Mouse (Mus musculus): ENCODE results near the gene Grk2.

Gene Grk2

DNA sequence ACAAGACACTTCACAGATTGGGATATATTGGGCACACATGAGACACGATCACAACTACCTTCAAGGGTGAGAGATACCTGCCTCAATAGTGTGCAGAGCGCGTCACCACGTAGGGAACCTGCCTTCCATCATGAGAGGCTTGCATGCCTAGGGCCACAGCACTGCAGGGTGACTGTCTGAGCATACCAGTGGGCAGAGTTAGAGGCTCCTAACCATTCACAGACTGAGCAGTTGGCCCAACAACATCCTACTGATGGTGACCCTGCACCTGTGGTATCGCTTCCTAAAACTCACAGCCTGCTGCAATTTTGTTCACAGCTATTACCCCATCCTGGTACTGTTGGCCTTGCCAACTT lies 2.4 kb downstream of the Grk2 start:
- DNase-seq (ENCODE audit: low spot score in 2 of 2), result peak; percentile 72 to 78

DNA sequence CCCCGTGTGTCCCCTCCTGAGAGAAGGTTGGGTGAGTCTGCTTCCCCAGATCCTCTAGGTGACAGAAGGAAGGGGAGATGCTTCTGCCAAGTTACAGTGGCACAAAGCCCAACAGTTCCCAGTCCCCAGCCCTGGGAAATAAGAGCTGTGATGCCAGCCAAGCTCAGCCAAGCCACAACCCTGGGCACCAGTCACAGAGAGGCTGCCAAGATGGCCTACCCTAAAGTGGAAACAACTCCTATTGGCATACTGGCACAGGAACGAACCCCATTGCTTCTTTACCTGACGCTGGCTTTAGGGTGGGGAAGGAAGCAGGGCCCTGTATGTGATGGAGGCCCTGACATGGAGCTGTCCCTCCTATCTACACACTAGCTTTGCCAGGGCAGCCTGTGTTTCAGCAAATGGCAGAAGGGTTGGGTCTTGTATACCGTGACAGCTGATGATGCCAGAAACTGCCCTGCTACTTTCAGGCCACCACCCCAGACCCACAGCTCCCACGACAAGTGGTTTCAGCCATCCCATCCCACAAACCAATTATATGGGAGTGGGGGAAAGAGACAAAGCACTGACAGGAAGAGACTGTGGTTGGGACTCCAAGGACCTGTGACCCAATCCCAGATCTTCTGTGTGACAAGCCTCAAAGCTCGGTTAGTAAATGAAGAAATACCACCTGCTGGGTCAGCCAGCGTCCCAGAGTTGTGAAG lies 2.9 kb downstream of the Grk2 start:
- peak in 1 of 2 experiments; percentile 14 for DNase-seq (ENCODE audit: low spot score in 2 of 2)

DNA sequence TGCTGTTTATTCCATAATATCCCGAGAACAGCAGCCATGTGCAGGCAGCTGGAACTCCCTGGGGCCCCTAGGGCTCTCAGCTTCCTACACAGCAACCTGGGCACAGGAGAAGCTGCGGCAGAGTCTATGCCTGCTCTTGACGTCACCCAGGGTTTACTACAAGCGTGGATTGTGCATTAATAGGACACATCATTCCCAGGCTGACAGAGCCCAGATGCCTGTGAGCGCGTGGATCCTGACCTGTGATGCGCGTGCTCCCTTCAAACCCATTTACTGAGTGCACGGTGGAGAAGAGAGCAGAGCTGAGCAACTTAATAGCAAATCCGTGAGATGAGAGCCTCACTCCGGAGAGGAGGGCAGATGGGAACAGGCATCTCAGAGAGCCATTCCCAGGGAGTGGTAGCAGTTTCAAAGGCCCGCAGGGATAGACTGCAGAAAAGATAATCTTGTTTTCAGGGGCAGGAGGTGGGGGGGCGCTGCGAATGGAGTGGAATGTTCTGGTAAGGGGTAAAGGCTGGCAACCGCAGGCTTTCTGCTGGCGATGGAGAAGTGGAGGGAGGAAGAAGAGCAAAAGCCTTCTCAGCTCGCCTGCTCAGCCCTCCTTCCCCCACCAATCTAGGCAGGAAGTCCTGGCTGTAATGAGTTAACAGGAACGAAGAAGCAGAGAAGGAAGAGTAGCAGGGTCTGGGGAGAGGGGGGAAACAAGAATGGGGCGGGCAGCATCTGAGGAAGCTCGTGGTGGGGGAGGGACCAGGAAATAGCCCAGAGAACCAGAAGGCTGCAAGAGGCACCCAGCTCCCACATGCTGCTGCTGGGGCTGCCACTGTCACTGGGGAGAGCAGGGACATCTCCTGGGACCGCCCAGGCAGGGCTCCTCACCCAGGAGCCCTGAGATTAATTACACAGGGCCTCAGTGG lies 4.0 kb downstream of the Grk2 start:
- DNase-seq (ENCODE audit: low spot score in 2 of 2), result peak; percentile 91 to 92

DNA sequence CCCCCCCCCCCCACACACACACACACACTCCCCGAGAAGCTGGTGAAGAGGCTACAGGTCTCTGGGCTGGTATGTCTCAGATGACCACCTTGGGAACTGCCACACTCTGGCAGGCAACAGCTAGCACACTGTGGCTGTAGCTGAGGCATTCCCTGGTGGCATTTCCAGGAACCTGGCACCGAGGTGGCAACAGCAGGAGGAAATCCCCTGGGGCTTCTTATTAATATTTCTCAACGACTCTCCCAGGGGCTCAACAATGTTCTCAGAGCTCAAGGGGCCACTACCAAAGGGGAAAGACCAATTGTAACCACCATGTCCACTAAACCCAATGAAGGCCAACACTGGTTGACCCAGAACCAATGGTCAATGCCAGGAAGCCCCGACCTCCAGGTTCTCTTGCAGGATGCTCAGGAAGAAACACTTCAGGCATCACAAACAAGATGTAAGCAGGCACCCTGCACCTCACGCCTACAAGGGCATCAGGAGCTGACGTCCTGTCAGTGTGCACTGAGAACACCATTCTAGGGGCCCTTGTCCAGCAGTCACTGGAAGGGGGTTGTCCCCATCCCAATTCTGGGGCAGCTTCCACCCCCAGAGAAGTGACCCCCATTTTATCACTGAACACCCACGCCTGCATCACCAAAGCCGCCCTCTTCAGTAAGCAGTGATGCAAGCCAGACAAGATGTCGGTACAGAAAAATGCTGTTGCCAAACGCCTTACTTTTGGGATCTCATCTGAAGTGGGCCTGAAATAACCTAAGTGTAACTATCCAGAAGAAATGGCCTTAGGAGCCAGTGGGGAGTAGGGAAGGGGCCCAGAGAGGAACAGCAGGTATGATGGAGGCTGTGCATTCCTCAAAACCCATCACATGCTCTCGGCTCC lies 4.9 kb downstream of the Grk2 start:
- peak in 1 of 2 experiments; percentile 24 for DNase-seq (ENCODE audit: low spot score in 2 of 2)

DNA sequence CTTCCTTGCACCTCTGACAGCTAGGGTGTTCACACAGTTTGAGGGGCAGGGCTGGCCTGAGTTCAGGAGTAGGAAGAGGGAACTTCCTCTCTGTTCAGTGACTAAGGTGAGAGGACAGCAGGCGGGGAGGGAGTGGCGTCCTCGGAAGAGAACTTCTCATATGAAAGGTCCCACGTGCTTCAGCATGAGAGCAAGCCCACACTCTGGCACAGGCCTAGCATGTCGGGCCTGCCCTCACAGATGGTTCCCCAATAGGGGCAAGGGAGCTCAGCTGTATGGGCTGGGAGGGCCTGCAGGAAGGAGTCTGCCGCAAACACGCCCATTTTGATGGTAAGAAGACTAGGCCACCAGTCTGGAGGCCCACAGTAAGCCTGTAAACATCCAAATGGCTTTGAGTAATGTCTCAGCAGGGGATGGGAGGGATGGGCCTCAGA lies 5.7 kb downstream of the Grk2 start:
- peak; percentile 95 for DNase-seq (ENCODE audit: low spot score in 2 of 2)

DNA sequence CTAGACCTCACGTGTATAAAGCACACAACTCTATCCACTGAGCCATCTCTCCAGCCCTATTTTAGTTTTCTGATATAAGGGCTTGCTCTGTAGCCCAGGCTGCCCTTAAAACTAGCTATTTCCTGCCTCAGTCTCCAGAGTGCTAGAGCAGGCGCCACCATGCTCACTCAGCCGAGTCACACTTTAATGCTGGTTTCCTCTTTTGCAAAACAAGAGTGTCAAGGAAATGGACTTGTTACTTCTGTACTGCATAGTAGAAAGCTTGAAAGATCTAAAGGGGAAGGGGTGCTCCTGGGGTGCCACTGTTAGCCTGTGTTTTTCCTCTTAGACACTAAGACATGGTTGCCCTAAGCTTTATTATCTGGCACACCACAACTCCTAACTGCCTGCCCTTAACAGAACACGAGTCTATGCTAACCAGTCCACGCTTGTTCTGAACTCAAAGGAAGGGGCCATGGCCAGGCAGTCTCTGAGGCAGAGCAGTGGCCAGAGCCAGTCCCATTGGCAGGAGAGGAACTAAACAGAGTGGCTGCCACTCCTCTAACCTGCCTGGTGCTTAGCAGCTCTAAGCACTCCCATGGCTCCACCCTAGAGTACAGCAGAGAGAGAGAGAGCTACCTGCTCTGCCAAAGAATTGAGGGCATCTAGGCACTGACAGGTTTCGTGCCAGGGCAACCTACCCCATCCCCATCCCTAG lies 6.3 kb downstream of the Grk2 start:
- DNase-seq (ENCODE audit: low spot score in 2 of 2), result peak; percentile 86 to 87

DNA sequence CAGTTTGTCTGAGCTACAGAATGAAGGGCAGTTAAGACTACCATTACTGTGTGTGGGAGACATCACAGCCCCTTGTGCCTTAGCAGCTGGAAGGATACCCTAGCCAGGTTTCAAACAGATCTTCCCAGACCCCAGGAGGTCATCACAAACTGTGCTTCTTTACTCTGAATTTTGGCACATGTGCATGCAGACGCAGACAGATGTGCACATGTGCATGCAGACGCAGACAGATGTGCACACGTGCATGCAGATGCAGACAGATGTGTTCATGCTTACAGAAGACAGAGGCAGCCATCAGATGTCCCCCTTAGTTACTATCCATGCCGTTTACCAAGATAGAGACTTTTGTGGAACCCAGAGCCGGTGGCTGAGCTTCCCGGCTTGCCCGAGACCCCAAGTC lies 6.9 kb downstream of the Grk2 start:
- DNase-seq (ENCODE audit: low spot score in 2 of 2), result no peak

DNA sequence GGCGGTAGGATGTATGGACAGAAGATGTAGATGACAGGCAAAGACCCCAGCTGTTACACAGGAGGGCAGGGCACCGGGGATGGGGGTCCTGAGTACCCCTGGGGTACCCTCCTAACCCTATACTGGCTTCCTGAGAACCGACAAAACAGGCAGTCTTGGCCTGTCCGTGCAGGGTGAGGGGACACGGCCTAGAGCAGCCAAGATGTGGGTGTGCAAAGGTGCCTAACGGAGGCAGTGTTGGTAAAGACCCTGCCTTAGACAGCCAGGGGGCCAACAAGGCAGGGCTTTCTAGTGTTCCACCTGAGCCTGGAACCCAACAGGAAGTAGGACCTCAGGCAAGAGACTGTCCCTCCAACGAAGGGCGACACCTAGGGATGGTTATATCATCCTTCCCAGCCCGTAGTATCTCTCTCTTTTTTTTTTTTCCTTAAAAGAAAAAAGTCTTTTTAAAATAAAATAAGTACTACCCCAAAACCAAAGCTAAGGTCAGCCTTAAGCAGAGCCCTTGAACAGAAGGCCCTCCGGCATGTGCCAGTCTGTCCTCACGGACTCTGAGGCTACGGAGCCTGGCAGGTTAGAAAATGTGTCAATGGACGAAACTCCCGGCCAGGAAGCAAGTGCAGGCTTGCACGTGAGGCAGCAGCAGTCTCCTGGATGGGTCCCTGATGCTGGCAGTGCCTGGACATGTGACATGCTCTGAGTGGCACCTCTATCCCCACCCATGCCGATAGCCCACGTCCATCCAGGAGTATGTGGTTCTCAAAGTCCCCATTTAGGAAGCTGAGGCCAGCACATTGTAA lies 7.5 kb downstream of the Grk2 start:
- DNase-seq (ENCODE audit: low spot score in 2 of 2), result peak in 1 of 2 experiments; percentile 25

DNA sequence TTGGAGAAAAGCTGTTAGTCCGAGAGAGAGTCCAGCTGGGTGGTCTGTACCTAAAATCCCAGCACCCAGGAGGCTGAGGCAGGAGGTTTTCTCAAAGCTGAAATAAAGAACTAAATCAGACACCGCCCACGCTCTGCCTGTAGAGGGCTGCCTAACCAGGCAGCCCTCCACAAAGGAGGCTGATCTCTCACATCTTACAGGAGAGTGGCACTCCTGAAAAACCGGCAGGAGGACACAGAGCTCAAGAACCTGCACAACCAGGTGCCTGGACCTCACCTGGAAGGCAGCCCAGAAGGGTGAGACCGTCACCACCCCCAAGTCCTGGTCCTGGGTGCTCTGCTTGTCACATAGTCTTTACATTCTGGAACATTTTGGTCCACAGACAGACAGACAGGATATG lies 8.2 kb downstream of the Grk2 start:
- peak in 1 of 2 experiments; percentile 56 for DNase-seq (ENCODE audit: low spot score in 2 of 2)

DNA sequence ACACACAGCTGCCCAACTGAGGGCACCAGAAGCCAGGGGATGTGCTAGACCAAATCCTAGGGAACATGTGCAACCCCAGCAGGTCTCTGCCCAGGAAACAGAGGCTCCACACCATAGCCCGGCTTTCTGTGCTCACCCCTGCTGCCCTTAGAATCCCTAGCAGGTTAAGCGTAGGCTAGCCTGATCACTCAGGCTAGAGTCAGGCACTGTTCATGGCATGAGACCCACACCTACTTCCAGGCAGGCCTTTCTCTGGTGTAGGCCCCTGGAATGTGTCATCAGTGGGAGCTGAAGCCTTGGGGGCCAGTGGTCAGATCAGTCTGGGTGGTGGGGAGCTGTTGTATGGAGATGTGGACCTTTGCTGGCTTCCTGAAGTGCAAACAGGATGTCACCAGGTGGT lies 9.4 kb downstream of the Grk2 start:
- peak in 1 of 2 experiments; percentile 35 for DNase-seq (ENCODE audit: low spot score in 2 of 2)

DNA sequence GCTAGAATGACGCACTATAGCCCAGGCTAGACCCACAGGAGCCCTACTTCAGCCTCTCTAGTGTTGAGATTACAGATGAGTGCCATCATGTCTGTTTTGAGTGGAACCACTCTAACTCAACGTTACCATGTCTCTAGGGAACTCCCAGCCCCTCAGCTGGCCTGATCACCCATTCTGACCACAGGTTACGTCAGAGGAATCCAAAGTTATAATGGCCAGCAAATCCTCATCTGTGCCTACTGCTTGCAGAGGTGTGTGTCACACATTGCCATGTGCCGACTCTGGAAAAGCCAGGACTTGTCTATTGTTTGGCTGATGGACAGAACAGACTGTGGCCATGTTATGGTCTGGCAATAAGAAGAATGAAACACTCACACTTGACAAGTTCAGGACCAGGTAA lies 10.6 kb downstream of the Grk2 start:
- DNase-seq (ENCODE audit: low spot score in 2 of 2), result peak in 1 of 2 experiments; percentile 27

DNA sequence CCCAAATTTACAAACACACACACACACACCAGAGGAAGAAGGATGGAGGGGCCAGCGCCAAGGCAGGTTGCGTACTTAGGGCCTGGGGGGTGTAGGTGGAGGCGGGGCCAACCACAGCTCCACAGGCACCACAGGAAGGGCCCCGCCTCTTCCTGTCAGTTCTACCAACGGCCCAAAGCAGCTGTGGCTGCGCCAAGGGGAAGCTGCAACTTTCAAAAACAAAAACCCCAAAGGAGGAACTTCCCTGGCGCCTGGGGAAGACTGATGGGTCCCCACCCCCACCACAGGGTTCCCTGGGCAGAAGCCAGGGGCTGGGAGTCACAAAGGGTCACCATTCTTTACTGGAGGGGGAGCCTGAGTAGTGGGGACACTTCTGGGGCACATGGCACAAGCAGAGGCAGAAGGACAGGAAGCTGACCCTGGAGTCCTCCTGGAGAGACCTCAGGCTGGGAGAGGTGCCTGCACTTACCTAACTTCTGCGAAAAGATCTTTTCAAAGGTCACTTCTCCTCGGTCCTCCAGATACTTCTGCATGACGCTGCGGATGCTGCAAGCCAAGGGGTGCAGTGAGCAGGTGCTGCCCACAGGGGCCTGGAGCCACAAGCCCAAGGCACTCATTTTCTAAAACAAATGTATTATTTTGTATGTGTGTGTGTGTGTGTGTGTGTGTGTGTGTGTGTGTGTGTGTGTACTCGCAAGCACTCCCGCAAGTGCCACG lies 11.5 kb downstream of the Grk2 start:
- peak; percentile 94 to 95 for DNase-seq (ENCODE audit: low spot score in 2 of 2)

DNA sequence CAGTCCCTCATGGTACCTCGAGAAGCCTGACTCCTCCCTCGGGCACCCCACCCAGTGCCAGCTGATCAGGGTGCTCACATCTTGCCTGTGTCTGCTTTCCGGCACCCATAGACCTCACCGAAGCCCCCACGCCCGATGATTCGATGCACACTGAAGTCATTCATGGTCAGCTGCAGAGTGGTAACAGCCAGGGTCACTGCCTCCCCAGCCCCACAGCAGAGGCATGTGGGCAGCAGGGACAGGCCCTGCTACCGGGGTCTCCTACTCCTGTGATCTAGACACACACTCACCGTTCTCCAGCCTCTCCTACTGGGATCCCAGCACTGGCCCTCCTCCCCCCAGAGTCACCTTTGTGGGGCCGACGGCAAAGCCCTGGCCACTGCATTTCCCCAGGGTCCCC lies 14.9 kb downstream of the Grk2 start:
- no peak for DNase-seq (ENCODE audit: low spot score in 2 of 2)

DNA sequence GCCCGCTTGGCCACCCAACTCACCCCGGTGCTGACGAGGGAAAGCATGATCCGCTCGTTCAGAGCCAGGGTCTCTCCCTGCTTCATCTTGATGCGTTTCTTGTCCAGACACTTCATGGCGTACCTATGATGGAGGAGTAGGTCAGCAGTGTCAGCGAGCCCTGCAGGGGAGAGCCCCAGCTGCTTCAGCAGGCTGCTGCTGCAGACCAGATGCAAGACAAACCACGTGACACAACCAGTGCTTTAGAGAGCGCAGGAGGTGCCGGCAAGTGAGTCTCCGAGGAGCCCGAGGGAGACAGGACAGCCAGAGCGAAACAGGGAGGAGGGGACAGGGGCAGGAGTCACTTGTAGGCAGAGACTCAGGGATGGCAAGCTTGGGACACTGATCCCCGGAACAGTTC lies 15.3 kb downstream of the Grk2 start:
- no peak for DNase-seq (ENCODE audit: low spot score in 2 of 2)

DNA sequence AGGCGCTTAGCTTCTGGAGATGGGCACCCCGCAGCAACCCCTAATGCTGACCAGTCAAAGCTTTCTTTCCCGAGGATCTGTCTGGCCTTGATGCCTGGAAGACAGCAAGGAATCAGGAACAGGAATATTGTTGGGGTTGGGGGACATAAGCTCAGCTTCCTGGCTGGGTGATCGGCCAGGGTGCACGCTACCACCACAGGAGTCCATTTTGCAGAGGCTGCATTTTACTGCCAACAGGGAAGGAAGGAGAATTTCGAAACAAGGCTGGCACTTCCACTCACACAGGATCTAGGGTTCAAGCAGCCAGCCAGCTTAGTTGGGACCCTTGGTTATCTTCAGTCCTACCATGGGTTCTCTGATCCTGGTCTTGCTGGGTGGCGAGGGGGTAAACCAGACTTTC lies 22.4 kb downstream of the Grk2 start:
- DNase-seq (ENCODE audit: low spot score in 2 of 2), result no peak

DNA sequence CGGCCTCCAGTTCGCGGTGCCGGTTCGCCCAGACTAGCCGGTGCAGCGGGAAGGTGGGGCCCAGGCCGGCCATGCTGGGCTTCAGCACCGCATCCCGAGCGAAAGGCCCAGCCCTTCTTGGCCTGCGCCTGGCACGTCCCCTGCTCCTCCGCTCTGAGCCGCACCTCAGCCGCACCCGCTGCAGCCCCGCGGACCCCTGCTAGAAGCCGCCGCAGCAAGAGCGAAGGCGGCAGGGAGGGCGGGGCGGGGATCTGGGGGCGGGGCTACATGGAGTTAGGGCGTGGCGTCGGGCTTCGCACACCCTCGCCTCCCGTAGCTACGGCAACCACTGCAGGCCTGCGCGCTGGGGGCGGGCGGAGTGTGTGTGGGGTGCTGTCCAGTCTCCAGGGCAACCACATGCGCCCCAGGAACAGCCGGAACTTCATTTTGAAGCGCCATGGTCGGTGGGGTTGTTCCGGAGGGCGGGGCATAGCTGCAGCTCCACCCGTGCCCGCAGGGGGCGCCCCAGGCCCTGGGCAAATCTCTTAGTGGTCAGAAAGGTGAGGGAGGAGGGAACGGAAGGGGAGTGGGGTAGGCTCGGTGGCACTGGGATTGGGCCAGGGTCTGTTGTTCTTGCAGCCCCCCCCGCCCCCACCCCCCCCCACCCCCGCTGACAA lies 23.0 kb downstream of the Grk2 start, which contains the start of gene Ankrd13d:
TSS of gene Ankrd13d (minus strand) at position 240 of the 656 bp plus-strand sequence.
- DNase-seq (ENCODE audit: low spot score in 2 of 2), result peak; percentile 94 to 95

DNA sequence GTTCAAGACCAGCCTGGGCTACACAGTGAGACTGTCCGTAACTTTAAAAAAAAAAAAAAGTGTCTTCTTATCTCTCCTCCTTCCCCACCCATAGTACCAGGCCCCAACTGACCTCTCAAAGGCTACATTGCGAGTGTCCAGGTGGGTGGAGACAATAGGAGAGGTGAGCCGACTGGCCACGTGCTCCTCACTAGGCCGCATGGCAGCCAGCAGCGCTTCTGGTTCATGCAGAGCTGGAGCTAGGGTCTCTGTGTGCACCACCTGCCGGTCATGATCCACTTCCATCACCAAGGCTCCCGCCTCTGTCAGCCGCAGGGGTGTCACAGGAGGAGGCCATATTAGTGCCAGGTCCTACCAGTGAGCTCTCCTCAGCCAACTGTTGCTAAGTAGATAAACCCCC lies 25.6 kb downstream of the Grk2 start:
- no peak for DNase-seq (ENCODE audit: low spot score in 2 of 2)

DNA sequence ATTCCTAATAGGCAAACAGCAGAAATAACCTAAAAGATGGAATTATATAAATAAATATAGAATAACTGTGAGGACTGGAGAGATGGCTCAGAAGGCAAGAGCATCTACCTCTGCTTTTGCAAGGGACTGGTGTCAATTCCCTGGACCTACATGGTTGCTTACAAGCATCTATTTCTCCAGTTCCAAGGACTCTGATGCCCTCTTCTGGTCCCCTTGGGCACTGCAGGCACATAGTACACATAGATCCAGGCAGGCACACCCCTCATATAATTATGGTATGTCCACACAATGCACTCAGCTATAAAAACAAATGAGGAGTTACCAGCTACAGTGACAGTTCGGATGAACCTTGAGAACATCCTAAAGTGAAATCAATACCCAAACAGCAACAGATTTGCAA lies 26.5 kb downstream of the Grk2 start:
- DNase-seq (ENCODE audit: low spot score in 2 of 2), result no peak

DNA sequence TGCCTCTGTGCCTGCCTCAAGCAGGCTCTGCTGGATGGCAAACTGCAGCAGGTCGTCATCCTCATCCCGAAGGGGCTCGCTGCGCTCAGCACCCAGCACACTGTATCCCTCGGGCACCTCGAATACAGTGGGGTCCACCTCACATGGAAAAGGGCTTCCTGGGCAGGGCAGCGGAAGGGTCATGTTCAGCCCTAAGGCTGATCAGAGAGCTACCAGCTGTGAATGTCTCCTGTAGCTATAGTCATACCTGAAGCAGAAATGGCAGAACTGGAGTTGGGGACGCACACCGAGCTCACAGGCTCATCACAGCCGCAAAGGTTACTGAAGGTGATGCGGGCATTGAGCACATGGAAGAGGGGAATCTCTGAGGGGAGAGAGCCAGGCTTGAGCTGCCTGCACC lies 35.0 kb downstream of the Grk2 start:
- DNase-seq (ENCODE audit: low spot score in 2 of 2), result no peak

Measured in spleen, postnatal 36 days (tissue).